Mouse (Mus musculus): ENCODE results near the gene Vwa8.

GRCm38 (mm10) chr14:78932094-78932493 is 83.2 kb downstream of the Vwa8 start:
- TF ChIP-seq CTCF (conservative IDR thresholded peaks at IDR 0.05; ENCODE audit: low read length) = no peak
- no peak for TF ChIP-seq NANOG (IDR thresholded peaks at IDR 0.05; ENCODE audit: borderline replicate concordance, low read length)
